ENCODE assay signal across 8 mouse cellular contexts in genomic region chr3:144362472-144362871, GRCm38 (mm10).
DNase-seq lines count a peak whose midpoint lies in the region; ATAC-seq and TF ChIP-seq lines count a peak whose summit lies in the region.

No protein-coding gene starts in this region.

- H3K4me3 ChIP-seq in liver, adult 2 months (ENCODE audit: insufficient read depth, low read depth, low read length): no peak overlapping the region
- H3K4me3 ChIP-seq in liver, embryonic 12.5 days: no peak overlapping the region
- no peak overlapping the region for H3K4me3 ChIP-seq in lung, postnatal 0 days (ENCODE audit: low read depth, low read length)
- H3K4me3 ChIP-seq in forebrain, embryonic 15.5 days: no peak overlapping the region

- H3K79me2 ChIP-seq in liver, adult 2 months (ENCODE audit: control insufficient read depth, insufficient read depth, low read length): no peaks in the 10 kb centered on the region

- WGBS in liver, adult 2 months: 68% methylated on average over 10 of the region's 10 CpGs
- 55% methylated on average over 10 of the region's 10 CpGs for WGBS in liver, embryonic 12.5 days (ENCODE audit: insufficient replicate concordance)
- WGBS in lung, postnatal 0 days: 63% methylated on average over 10 of the region's 10 CpGs
- WGBS in forebrain, embryonic 15.5 days: 58% methylated on average over 10 of the region's 10 CpGs

- no peaks in the 10 kb centered on the region for H3K27me3 ChIP-seq in liver, adult 2 months (ENCODE audit: control insufficient read depth, insufficient read depth, low read length)
- H3K27me3 ChIP-seq in liver, embryonic 12.5 days (replicated peaks): no peaks in the 10 kb centered on the region; the same call in 1 of the 2 replicates
- H3K27me3 ChIP-seq in lung, postnatal 0 days (replicated peaks; ENCODE audit: insufficient read depth, low read length): no peaks in the 10 kb centered on the region
- H3K27me3 ChIP-seq in forebrain, embryonic 15.5 days: peaks cover 5% of the 10 kb centered on the region; the same call in 1 of the 2 replicates

- H3K4me2 ChIP-seq in liver, embryonic 12.5 days: no peak overlapping the region
- H3K4me2 ChIP-seq in lung, postnatal 0 days (replicated peaks; ENCODE audit: low read depth, low read length): no peak overlapping the region
- no peak overlapping the region for H3K4me2 ChIP-seq in forebrain, embryonic 15.5 days (replicated peaks)

- no peak overlapping the region for H3K27ac ChIP-seq in liver, adult 2 months (replicated peaks; ENCODE audit: insufficient read depth, low read depth, low read length)
- no peak overlapping the region for H3K27ac ChIP-seq in liver, embryonic 12.5 days
- H3K27ac ChIP-seq in lung, postnatal 0 days (ENCODE audit: low read length): no peak overlapping the region
- no peak overlapping the region for H3K27ac ChIP-seq in forebrain, embryonic 15.5 days (replicated peaks)

- H3K36me3 ChIP-seq in liver, adult 2 months (ENCODE audit: control insufficient read depth, insufficient read depth, low read length): no peaks in the 10 kb centered on the region
- no peaks in the 10 kb centered on the region for H3K36me3 ChIP-seq in liver, embryonic 12.5 days
- H3K36me3 ChIP-seq in lung, postnatal 0 days (ENCODE audit: insufficient read depth, low read length): no peaks in the 10 kb centered on the region
- no peaks in the 10 kb centered on the region for H3K36me3 ChIP-seq in forebrain, embryonic 15.5 days

- 0 out of 2 replicates have a peak, but pooled peaks cover 6% of the 10 kb centered on the region for H3K9me3 ChIP-seq in liver, embryonic 12.5 days (replicated peaks)
- no peaks in the 10 kb centered on the region for H3K9me3 ChIP-seq in lung, postnatal 0 days (ENCODE audit: low read length)
- no peaks in the 10 kb centered on the region for H3K9me3 ChIP-seq in forebrain, embryonic 15.5 days

- TF ChIP-seq POLR2A in liver, adult 2 months (IDR thresholded peaks at IDR 0.05; ENCODE audit: extremely low read depth, insufficient read depth, low read length): no peak

- TF ChIP-seq EP300 in lung, postnatal 0 days (IDR thresholded peaks at IDR 0.05): no peak

- no peak for ATAC-seq in liver, embryonic 12.5 days
- no peak for ATAC-seq in lung, postnatal 0 days
- ATAC-seq in forebrain, embryonic 15.5 days (replicated peaks): no peak

- peak; percentile 67 to 69 for DNase-seq in cerebellum, postnatal 10 days
- no peak for DNase-seq in cerebellum, adult 8-10 months
- DNase-seq in liver, adult 2 months (ENCODE audit: extremely low read depth, low read depth, low spot score): no peak
- peak; percentile 20 for DNase-seq in brain, adult 2 months (ENCODE audit: low read depth, low spot score)
- no peak for DNase-seq in lung, postnatal 0 days (ENCODE audit: low spot score)
- peak; percentile 12 to 66 for DNase-seq in thymus, postnatal 10 days (ENCODE audit: low spot score in 2 of 2)

- peak; percentile 61 for TF ChIP-seq CTCF in liver, adult 2 months (IDR thresholded peaks at IDR 0.05; ENCODE audit: low read depth, low read length)
- TF ChIP-seq CTCF in lung, postnatal 0 days (IDR thresholded peaks at IDR 0.05): peak; percentile 61

- no peaks in the 10 kb centered on the region for H3K4me1 ChIP-seq in liver, adult 2 months (ENCODE audit: control insufficient read depth, insufficient read depth, low read length)
- no peaks in the 10 kb centered on the region for H3K4me1 ChIP-seq in liver, embryonic 12.5 days
- no peaks in the 10 kb centered on the region for H3K4me1 ChIP-seq in lung, postnatal 0 days (ENCODE audit: insufficient read depth, low read depth, low read length)
- H3K4me1 ChIP-seq in forebrain, embryonic 15.5 days: peaks cover 8% of the 10 kb centered on the region

- H3K9ac ChIP-seq in liver, adult 2 months (ENCODE audit: low read depth, low read length): no peak overlapping the region
- H3K9ac ChIP-seq in liver, embryonic 12.5 days: no peak overlapping the region
- H3K9ac ChIP-seq in lung, postnatal 0 days (replicated peaks; ENCODE audit: low read depth): no peak overlapping the region
- H3K9ac ChIP-seq in forebrain, embryonic 15.5 days (replicated peaks): no peak overlapping the region

Comparison
In these comparisons a context has a peak if more than half of its experiments do, and no peak if none do; other contexts are left out.
1. DNase-seq: peak in cerebellum, postnatal 10 days (2 of 2), brain, adult 2 months (single experiment) and thymus, postnatal 10 days (2 of 2); none in cerebellum, adult 8-10 months (single experiment), liver, adult 2 months (single experiment) and lung, postnatal 0 days (single experiment).